Mouse (Mus musculus) stomach, postnatal 0 days (tissue): Measurements from ENCODE around the gene Cdh4.

Source experiments
- CTCF ChIP-seq: IDR thresholded peaks from 2 replicates; pipeline ENCODE4 v1.5.1; 2016; ENCODE audit warnings: antibody characterized with exemption, low read depth, mild to moderate bottlenecking, moderate library complexity
- EP300 ChIP-seq: optimal IDR thresholded peaks from 2 replicates; pipeline ENCODE3; 2016; ENCODE audit warnings: antibody characterized with exemption

GRCm38 (mm10) chr2:179586436-179586835 is 144.2 kb downstream of the Cdh4 start:
- TF ChIP-seq EP300 (no peak), CTCF (no peak)
